Mouse (Mus musculus) midbrain, embryonic 15.5 days (tissue): ENCODE measurements at regions not wholly inside any gene's neighbourhood (a gene's known extent, or its start where the extent isn't known, plus 50 kb on each side); places are given as distances from the start of the nearest gene placed in this dataset.

ENCODE experiments used
- ATAC-seq: fragments of 200-750 bp; cut with Nextera tagmentation; replicated peaks from 2 replicates; pipeline ENCODE4 v1.8.0; 2017; ENCODE audit warnings: moderate TSS enrichment
- H3K27ac ChIP-seq: fragments of 300-500 bp; sonication (generic); 2 replicates; pipeline ENCODE4 v1.5.1; 2015; ENCODE audit warnings: mild to moderate bottlenecking, inconsistent platforms
- H3K27me3 ChIP-seq: fragments of 300-500 bp; sonication (generic); replicated peaks from 2 replicates; pipeline ENCODE4 v1.6.1; 2015; ENCODE audit warnings: inconsistent platforms
- H3K36me3 ChIP-seq: fragments of 300-500 bp; sonication (generic); replicated peaks from 2 replicates; pipeline ENCODE4 v1.6.1; 2015; ENCODE audit warnings: inconsistent platforms
- H3K4me1 ChIP-seq: fragments of 300-500 bp; sonication (generic); 2 replicates; pipeline ENCODE4 v1.6.1; 2015; ENCODE audit warnings: inconsistent platforms
- H3K4me2 ChIP-seq: fragments of 300-500 bp; sonication (generic); 2 replicates; pipeline ENCODE4 v1.6.1; 2015; ENCODE audit warnings: inconsistent platforms, mild to moderate bottlenecking, moderate library complexity
- H3K4me3 ChIP-seq: fragments of 300-500 bp; sonication (generic); 2 replicates; pipeline ENCODE4 v1.5.1; 2015; ENCODE audit warnings: mild to moderate bottlenecking, inconsistent platforms
- H3K9ac ChIP-seq: fragments of 300-500 bp; sonication (generic); 2 replicates; pipeline ENCODE4 v1.6.1; 2015; ENCODE audit warnings: mild to moderate bottlenecking, inconsistent platforms
- H3K9me3 ChIP-seq: fragments of 300-500 bp; sonication (generic); 2 replicates; pipeline ENCODE4 v1.6.1; 2016; ENCODE audit warnings: inconsistent platforms
- WGBS: fragments of 180-500 bp; shearing (Covaris S2); methylation state at CpG from one replicate; pipeline ENCODE4 v1.1.7; 2015; ENCODE audit warnings: mixed read lengths; 5-methylcytosine and 5-hydroxymethylcytosine counted together

GRCm38 (mm10) chr3:102354771-102355170, 114.9 kb upstream of the Ngf start:
- Histone ChIP-seq H3K36me3 (no peaks in the 10 kb centered on the region), H3K27me3 (peaks cover 84% of the 10 kb centered on the region), H3K4me1 (no peaks in the 10 kb centered on the region), H3K9me3 (no peaks in the 10 kb centered on the region), H3K27ac (no peak overlapping the region), H3K9ac (no peak overlapping the region), H3K4me2 (no peak overlapping the region), H3K4me3 (no peak overlapping the region)
- ATAC-seq = no peak
- 61% methylated on average over 2 of the region's 2 CpGs for WGBS

GRCm38 (mm10) chr3:102353277-102353900, 116.3 kb upstream of the Ngf start:
- no peak overlapping the region for H3K9ac ChIP-seq
- 21% methylated on average over 6 of the region's 6 CpGs for WGBS
- ATAC-seq = peak; percentile 70; the same call in 1 of the 2 replicates
- no peaks in the 10 kb centered on the region for H3K9me3 ChIP-seq
- H3K4me2 ChIP-seq = no peak overlapping the region
- no peak overlapping the region for H3K4me3 ChIP-seq
- H3K27me3 ChIP-seq = peaks cover 80% of the 10 kb centered on the region
- no peaks in the 10 kb centered on the region for H3K4me1 ChIP-seq
- H3K36me3 ChIP-seq = no peaks in the 10 kb centered on the region
- H3K27ac ChIP-seq = no peak overlapping the region

DNA sequence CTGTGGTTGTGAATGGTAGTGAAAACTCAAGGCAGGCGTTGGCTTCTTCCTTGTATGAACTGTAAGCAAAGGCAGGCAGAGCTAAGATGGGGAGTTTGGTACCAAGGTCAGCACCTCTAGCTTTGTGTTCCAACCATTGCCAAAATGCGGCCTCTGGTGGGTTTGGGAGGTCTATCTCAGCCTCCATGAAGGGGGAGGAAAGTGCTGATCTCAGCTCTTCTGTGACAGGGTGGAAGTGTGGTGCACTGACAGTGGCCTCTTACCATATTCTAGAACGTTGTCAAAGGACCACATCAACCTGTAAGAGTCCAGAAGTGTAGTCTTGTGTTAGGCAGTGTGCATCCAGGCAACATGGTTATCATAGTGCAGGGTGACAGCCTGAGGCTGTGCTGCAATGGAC, 123.6 kb upstream of the Ngf start:
- H3K36me3 ChIP-seq = no peaks in the 10 kb centered on the region
- H3K4me3 ChIP-seq = no peak overlapping the region
- no peak for ATAC-seq
- no peaks in the 10 kb centered on the region for H3K4me1 ChIP-seq
- H3K27ac ChIP-seq = no peak overlapping the region
- H3K9ac ChIP-seq = no peak overlapping the region
- no peak overlapping the region for H3K4me2 ChIP-seq
- H3K27me3 ChIP-seq = peaks cover 85% of the 10 kb centered on the region
- H3K9me3 ChIP-seq = no peaks in the 10 kb centered on the region
- 75% methylated on average over 3 of the region's 3 CpGs for WGBS

DNA sequence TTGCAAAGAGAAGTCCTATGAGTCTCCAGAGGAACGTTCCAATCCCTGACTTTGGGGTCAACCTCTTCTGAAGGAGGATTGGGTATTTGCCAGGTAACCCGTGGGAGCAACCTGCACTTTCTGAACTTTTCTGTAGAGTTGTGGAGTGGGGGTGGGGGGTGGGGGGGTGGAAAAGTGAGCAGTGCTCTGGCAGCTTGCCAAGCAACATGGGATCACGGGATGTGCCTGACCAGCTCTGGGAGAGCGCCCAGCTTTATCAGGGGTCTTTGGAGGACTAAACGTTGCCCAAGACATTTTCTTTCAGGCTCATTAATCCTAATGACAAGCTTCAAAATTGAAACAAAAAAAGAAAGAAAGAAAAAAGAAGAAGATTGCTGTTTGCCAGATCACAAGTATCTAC, 124.4 kb upstream of the Ngf start:
- Histone ChIP-seq H3K9ac (no peak overlapping the region), H3K4me1 (no peaks in the 10 kb centered on the region), H3K36me3 (no peaks in the 10 kb centered on the region), H3K27ac (no peak overlapping the region), H3K9me3 (no peaks in the 10 kb centered on the region), H3K4me2 (no peak overlapping the region), H3K27me3 (peaks cover 82% of the 10 kb centered on the region), H3K4me3 (no peak overlapping the region)
- WGBS = 69% methylated on average over 5 of the region's 5 CpGs
- no peak for ATAC-seq

GRCm38 (mm10) chr3:102340731-102341130, 129.0 kb upstream of the Ngf start:
- Histone ChIP-seq H3K4me3 (no peak overlapping the region), H3K4me1 (no peaks in the 10 kb centered on the region), H3K27me3 (peaks cover 56% of the 10 kb centered on the region), H3K27ac (no peak overlapping the region), H3K9ac (no peak overlapping the region), H3K36me3 (no peaks in the 10 kb centered on the region), H3K9me3 (no peaks in the 10 kb centered on the region), H3K4me2 (no peak overlapping the region)
- ATAC-seq = no peak
- WGBS = 58% methylated on average over 5 of the region's 5 CpGs

DNA sequence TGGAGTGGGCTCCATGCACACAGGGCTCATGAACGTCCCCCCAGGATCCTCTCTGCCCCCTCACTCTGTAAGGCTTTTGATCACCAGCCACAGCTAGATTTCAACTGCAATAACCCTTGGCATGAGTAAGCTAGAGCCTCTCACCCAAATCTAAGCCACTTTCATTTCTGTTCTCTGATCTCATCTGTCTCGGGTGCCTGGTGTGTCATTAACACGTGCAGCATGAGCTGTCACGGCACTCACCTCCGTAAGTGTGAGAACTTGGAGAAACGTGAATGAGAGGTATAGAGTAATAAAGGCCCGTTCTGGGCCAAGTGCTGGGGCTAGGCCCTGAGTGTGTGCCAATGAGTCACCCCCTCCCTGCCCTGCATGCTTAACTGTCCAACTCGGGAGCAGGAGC, 131.8 kb upstream of the Ngf start:
- no peaks in the 10 kb centered on the region for H3K4me1 ChIP-seq
- H3K9ac ChIP-seq = no peak overlapping the region
- 79% methylated on average over 8 of the region's 8 CpGs for WGBS
- H3K4me3 ChIP-seq = no peak overlapping the region
- no peak for ATAC-seq
- no peaks in the 10 kb centered on the region for H3K9me3 ChIP-seq
- H3K27ac ChIP-seq = no peak overlapping the region
- peaks cover 32% of the 10 kb centered on the region for H3K27me3 ChIP-seq
- no peak overlapping the region for H3K4me2 ChIP-seq
- H3K36me3 ChIP-seq = no peaks in the 10 kb centered on the region

- no peak for ATAC-seq
- H3K36me3 ChIP-seq = no peaks in the 10 kb centered on the region
- H3K27ac ChIP-seq = no peak overlapping the region
- H3K27me3 ChIP-seq = 0 out of 2 replicates have a peak, but pooled peaks cover 17% of the 10 kb centered on the region
- WGBS = 84% methylated on average over 2 of the region's 2 CpGs
- no peak overlapping the region for H3K4me2 ChIP-seq
- H3K4me1 ChIP-seq = no peaks in the 10 kb centered on the region
- H3K4me3 ChIP-seq = no peak overlapping the region
- no peaks in the 10 kb centered on the region for H3K9me3 ChIP-seq
- no peak overlapping the region for H3K9ac ChIP-seq
Observed at GRCm38 (mm10) chr3:102336184-102336583, 131.7 kb upstream of the Vangl1 start.

DNA sequence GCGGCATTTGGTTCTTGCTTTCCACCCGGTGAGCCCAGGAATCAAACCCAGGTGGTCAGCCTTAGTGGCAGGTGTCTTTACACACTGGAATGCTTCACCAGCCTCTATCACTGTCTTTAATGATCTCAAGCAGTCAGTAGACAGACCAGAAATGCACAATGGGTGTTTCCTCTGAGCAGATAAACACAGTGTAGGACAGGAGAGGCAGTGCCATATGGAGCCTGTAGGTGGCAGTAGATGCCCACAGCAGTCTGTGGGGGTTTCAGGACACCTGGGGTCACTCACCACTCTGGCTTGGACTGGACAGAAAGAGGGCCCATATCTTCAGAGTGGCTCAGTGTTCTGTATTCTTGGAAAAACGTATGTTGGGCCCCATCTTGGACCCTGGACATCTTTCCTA, 130.7 kb upstream of the Vangl1 start:
- Histone ChIP-seq H3K4me2 (no peak overlapping the region), H3K9me3 (no peaks in the 10 kb centered on the region), H3K27me3 (0 out of 2 replicates have a peak, but pooled peaks cover 10% of the 10 kb centered on the region), H3K4me3 (no peak overlapping the region), H3K36me3 (no peaks in the 10 kb centered on the region), H3K27ac (no peak overlapping the region), H3K9ac (no peak overlapping the region), H3K4me1 (no peaks in the 10 kb centered on the region)
- WGBS = 81% methylated on average over 3 of the region's 3 CpGs
- no peak for ATAC-seq

DNA sequence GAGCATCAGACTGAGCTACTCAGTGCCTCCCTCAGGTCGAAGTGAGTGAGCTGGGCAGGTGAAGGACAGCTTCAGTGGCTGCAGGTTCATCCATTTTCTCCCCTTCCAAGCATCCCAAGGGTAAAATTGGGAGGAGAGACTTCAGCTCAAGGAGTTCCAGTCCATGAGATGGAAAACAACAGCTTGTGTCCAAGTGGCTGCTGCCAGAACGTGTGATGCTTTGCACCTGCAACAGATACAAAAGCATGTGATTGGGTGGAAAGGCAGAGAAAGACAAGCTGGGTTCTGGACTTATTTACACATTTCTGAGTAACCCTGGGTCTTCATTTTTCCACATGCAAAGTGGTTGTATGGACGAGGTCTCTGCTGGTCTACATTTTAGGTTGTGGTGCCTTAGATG, 127.7 kb upstream of the Vangl1 start:
- H3K9me3 ChIP-seq = no peaks in the 10 kb centered on the region
- no peaks in the 10 kb centered on the region for H3K27me3 ChIP-seq
- no peak overlapping the region for H3K9ac ChIP-seq
- H3K4me1 ChIP-seq = no peaks in the 10 kb centered on the region
- H3K4me2 ChIP-seq = no peak overlapping the region
- H3K27ac ChIP-seq = no peak overlapping the region
- H3K4me3 ChIP-seq = no peak overlapping the region
- no peak for ATAC-seq
- no peaks in the 10 kb centered on the region for H3K36me3 ChIP-seq
- WGBS = 76% methylated on average over 3 of the region's 3 CpGs

- Histone ChIP-seq H3K9me3 (no peaks in the 10 kb centered on the region), H3K4me1 (no peaks in the 10 kb centered on the region), H3K9ac (no peak overlapping the region), H3K27me3 (no peaks in the 10 kb centered on the region), H3K27ac (no peak overlapping the region), H3K4me3 (no peak overlapping the region), H3K4me2 (no peak overlapping the region), H3K36me3 (no peaks in the 10 kb centered on the region)
- no peak for ATAC-seq
- 72% methylated on average over 3 of the region's 3 CpGs for WGBS
Observed at GRCm38 (mm10) chr3:102319331-102319730, 114.8 kb upstream of the Vangl1 start.

- H3K9ac ChIP-seq = no peak overlapping the region
- H3K27ac ChIP-seq = no peak overlapping the region
- H3K4me2 ChIP-seq = no peak overlapping the region
- H3K4me3 ChIP-seq = no peak overlapping the region
- no peaks in the 10 kb centered on the region for H3K4me1 ChIP-seq
- no peaks in the 10 kb centered on the region for H3K9me3 ChIP-seq
- no peaks in the 10 kb centered on the region for H3K27me3 ChIP-seq
- no peaks in the 10 kb centered on the region for H3K36me3 ChIP-seq
- WGBS = 86% methylated on average over 3 of the region's 3 CpGs
- ATAC-seq = no peak
Observed at GRCm38 (mm10) chr3:102316151-102316550, 111.7 kb upstream of the Vangl1 start.

DNA sequence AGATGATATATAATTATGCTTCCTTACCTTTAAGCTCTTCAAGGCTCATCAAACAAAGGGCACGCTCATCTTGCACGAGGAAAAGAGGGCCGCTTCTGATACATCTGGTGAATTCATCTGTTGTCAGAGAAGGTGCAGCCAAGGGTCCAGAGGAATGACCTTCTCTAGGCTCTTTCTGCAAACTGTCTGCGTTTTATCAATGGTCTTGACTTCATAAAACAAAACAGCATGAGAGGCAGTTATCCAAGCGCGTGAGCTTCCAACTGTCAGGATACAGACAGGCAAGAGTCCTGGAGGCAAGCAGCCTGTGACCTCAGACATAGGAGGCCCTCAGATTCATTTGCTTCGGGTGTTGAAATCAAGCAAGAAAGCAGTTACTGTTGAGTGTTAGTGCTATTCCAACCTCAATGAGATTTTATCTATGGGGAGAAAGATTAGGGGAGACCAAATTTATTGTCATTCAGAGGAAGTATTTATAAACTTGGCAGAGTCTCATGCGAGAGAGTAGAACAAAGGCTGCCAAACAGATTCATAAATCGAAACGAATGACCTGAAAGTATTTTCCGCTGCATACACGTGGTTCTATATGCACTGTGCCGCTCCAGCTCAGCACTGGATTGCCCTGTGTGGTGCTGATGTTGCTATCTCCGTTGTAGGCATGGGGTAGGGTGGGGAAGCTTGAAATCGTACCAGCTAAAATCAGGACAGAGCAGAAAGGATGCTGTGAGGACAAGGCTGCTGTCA, 107.2 kb upstream of the Vangl1 start:
- 78% methylated on average over 15 of the region's 15 CpGs for WGBS
- Histone ChIP-seq H3K9ac (no peak overlapping the region), H3K27me3 (no peaks in the 10 kb centered on the region; the same call in 1 of the 2 replicates), H3K4me2 (no peak overlapping the region), H3K36me3 (no peaks in the 10 kb centered on the region), H3K4me1 (no peaks in the 10 kb centered on the region), H3K9me3 (no peaks in the 10 kb centered on the region), H3K4me3 (no peak overlapping the region), H3K27ac (no peak overlapping the region)
- no peak for ATAC-seq

DNA sequence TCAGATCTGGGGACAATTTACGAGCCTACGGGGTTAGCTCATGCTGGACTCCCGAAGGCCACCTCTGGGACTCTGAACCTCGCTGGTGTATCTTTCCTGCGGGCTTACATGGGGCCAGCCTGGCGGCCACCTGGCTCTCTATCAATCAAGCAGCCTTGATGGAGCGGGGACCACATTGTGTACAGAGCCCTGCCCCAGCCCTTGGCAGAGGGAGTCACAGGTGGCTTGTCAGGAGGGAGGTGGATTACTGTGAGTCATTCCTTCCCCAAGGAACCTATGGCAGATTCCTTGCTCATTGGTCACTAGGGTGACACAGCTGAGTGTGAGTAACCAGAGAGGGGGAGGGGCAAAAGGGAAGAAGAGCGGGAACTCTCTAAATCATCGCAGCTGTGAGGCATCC, 105.8 kb upstream of the Vangl1 start:
- no peaks in the 10 kb centered on the region for H3K9me3 ChIP-seq
- H3K27me3 ChIP-seq = no peaks in the 10 kb centered on the region; the same call in 1 of the 2 replicates
- H3K27ac ChIP-seq = no peak overlapping the region
- 82% methylated on average over 9 of the region's 9 CpGs for WGBS
- no peak overlapping the region for H3K9ac ChIP-seq
- no peak overlapping the region for H3K4me2 ChIP-seq
- H3K36me3 ChIP-seq = no peaks in the 10 kb centered on the region
- H3K4me3 ChIP-seq = no peak overlapping the region
- no peak for ATAC-seq
- no peaks in the 10 kb centered on the region for H3K4me1 ChIP-seq
